Mouse (Mus musculus): Measurements from ENCODE around the gene Ropn1l. TPM values are rescaled to one million over a fixed set of nuclear protein-coding genes. Genes with fewer than 3 reads are reported as not detected.

Ropn1l gene
- polyA plus RNA-seq, 1 experiment from 2014 or later = 7.9 TPM

GRCm38 (mm10) chr15:31398769-31399168 lies 54.8 kb downstream of the Ropn1l start:
- no peak for DNase-seq
- Histone ChIP-seq H3K4me1 (ENCODE audit: insufficient read depth) (no peaks in the 10 kb centered on the region), H3K9me3 (ENCODE audit: low read length) (no peaks in the 10 kb centered on the region), H3K27me3 (ENCODE audit: insufficient read depth, low read length) (no peaks in the 10 kb centered on the region), H3K36me3 (replicated peaks; ENCODE audit: insufficient read depth, low read length) (no peaks in the 10 kb centered on the region), H3K4me3 (ENCODE audit: low read depth, low read length) (no peak overlapping the region), H3K27ac (ENCODE audit: low read depth) (no peak overlapping the region), H3K4me2 (ENCODE audit: low read depth, low read length) (no peak overlapping the region), H3K9ac (replicated peaks) (no peak overlapping the region)
- no peak for TF ChIP-seq CTCF (IDR thresholded peaks at IDR 0.05; ENCODE audit: low read depth)
- TF ChIP-seq EP300 (IDR thresholded peaks at IDR 0.05; ENCODE audit: low read depth) = no peak
- ATAC-seq = no peak
- 90% methylated on average over 13 of the region's 13 CpGs for WGBS (ENCODE audit: insufficient replicate concordance)

DNA sequence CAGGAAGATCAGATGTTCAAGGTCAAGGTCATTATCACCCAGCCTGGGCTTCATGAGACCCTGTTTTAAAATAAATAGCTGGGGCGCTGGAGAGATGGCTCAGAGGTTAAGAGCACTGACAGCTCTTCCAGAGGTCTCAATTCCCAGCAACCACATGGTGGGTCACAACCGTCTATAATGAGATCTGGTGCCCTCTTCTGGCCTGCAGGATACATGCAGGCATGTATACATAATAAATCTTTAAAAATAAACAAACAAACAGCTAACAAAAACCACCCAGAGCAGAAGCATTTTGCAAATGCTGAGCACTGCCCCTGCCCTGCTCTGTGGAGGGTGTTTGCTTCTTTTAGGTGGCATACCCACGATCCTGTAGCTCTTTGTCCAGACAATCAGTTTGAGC lies 56.2 kb downstream of the Ropn1l start:
- Histone ChIP-seq H3K27me3 (ENCODE audit: insufficient read depth, low read length) (no peaks in the 10 kb centered on the region), H3K9me3 (ENCODE audit: low read length) (no peaks in the 10 kb centered on the region), H3K36me3 (replicated peaks; ENCODE audit: insufficient read depth, low read length) (no peaks in the 10 kb centered on the region), H3K4me2 (ENCODE audit: low read depth, low read length) (no peak overlapping the region), H3K4me1 (ENCODE audit: insufficient read depth) (no peaks in the 10 kb centered on the region), H3K27ac (ENCODE audit: low read depth) (no peak overlapping the region), H3K9ac (replicated peaks) (no peak overlapping the region), H3K4me3 (ENCODE audit: low read depth, low read length) (no peak overlapping the region)
- ATAC-seq (no peak), DNase-seq (no peak)
- WGBS (ENCODE audit: insufficient replicate concordance) = 78% methylated on average over 3 of the region's 3 CpGs
- TF ChIP-seq EP300 (IDR thresholded peaks at IDR 0.05; ENCODE audit: low read depth) (no peak), CTCF (IDR thresholded peaks at IDR 0.05; ENCODE audit: low read depth) (peak; percentile 22; the same call in 1 of the 2 replicates)

DNA sequence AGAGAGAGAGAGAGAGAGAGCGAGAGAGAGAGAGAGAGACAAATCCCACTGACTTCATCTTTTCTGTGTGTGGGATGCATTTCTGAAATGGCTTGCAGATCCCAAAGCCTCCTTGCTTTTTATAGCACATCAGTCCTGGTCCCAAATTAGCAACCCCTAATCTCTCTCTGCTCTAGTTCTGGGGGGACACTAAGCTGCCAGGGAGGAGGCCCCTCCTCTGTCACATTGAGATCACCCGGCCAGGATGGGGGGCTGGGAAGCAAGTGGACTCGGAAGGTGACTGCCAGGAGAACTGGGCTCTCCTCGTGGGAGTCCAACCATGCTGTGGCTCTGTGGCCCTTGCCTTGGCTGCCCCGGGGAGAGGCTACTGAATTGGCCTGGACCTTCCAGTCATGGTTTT lies 56.8 kb downstream of the Ropn1l start:
- no peaks in the 10 kb centered on the region for H3K9me3 ChIP-seq (ENCODE audit: low read length)
- no peak overlapping the region for H3K9ac ChIP-seq (replicated peaks)
- 86% methylated on average over 5 of the region's 5 CpGs for WGBS (ENCODE audit: insufficient replicate concordance)
- H3K27ac ChIP-seq (ENCODE audit: low read depth) = no peak overlapping the region
- no peaks in the 10 kb centered on the region for H3K36me3 ChIP-seq (replicated peaks; ENCODE audit: insufficient read depth, low read length)
- H3K4me1 ChIP-seq (ENCODE audit: insufficient read depth) = no peaks in the 10 kb centered on the region
- no peak for DNase-seq
- TF ChIP-seq EP300 (IDR thresholded peaks at IDR 0.05; ENCODE audit: low read depth) (no peak), CTCF (IDR thresholded peaks at IDR 0.05; ENCODE audit: low read depth) (no peak)
- no peak overlapping the region for H3K4me2 ChIP-seq (ENCODE audit: low read depth, low read length)
- H3K4me3 ChIP-seq (ENCODE audit: low read depth, low read length) = no peak overlapping the region
- H3K27me3 ChIP-seq (ENCODE audit: insufficient read depth, low read length) = no peaks in the 10 kb centered on the region
- ATAC-seq = no peak

DNA sequence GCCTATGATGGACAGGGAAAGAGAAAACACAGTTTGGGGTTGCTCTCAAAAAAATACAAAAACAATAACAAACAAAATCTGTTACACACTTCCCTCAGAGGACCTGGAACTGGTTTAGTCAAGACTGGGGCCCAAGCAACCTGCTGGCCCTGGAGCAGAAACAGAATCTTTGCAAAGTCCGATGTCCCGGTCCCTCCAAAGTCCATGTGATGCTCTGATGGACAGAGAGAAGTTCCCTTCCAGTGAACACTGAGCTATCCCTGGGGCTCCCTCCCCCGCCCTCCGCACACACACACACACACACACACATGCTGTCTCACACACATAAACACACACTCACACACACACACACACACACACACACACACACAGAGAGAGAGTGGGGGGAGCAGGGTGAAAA lies 57.6 kb downstream of the Ropn1l start:
- no peak overlapping the region for H3K9ac ChIP-seq (replicated peaks)
- no peak overlapping the region for H3K4me2 ChIP-seq (ENCODE audit: low read depth, low read length)
- H3K36me3 ChIP-seq (replicated peaks; ENCODE audit: insufficient read depth, low read length) = no peaks in the 10 kb centered on the region
- ATAC-seq = no peak
- H3K4me3 ChIP-seq (ENCODE audit: low read depth, low read length) = no peak overlapping the region
- H3K9me3 ChIP-seq (ENCODE audit: low read length) = no peaks in the 10 kb centered on the region
- WGBS (ENCODE audit: insufficient replicate concordance) = 82% methylated on average over 4 of the region's 4 CpGs
- no peak for DNase-seq
- H3K27ac ChIP-seq (ENCODE audit: low read depth) = no peak overlapping the region
- H3K4me1 ChIP-seq (ENCODE audit: insufficient read depth) = no peaks in the 10 kb centered on the region
- TF ChIP-seq EP300 (IDR thresholded peaks at IDR 0.05; ENCODE audit: low read depth) (no peak), CTCF (IDR thresholded peaks at IDR 0.05; ENCODE audit: low read depth) (no peak)
- no peaks in the 10 kb centered on the region for H3K27me3 ChIP-seq (ENCODE audit: insufficient read depth, low read length)

GRCm38 (mm10) chr15:31393402-31393801 lies 60.1 kb downstream of the Ropn1l start:
- ATAC-seq = no peak
- no peaks in the 10 kb centered on the region for H3K4me1 ChIP-seq (ENCODE audit: insufficient read depth)
- DNase-seq = no peak
- no peak overlapping the region for H3K4me3 ChIP-seq (ENCODE audit: low read depth, low read length)
- TF ChIP-seq EP300 (IDR thresholded peaks at IDR 0.05; ENCODE audit: low read depth) = no peak
- no peak for TF ChIP-seq CTCF (IDR thresholded peaks at IDR 0.05; ENCODE audit: low read depth)
- WGBS (ENCODE audit: insufficient replicate concordance) = 78% methylated on average over 6 of the region's 6 CpGs
- H3K4me2 ChIP-seq (ENCODE audit: low read depth, low read length) = no peak overlapping the region
- H3K9ac ChIP-seq (replicated peaks) = no peak overlapping the region
- H3K36me3 ChIP-seq (replicated peaks; ENCODE audit: insufficient read depth, low read length) = no peaks in the 10 kb centered on the region
- H3K27me3 ChIP-seq (ENCODE audit: insufficient read depth, low read length) = no peaks in the 10 kb centered on the region
- H3K9me3 ChIP-seq (ENCODE audit: low read length) = no peaks in the 10 kb centered on the region
- no peak overlapping the region for H3K27ac ChIP-seq (ENCODE audit: low read depth)

- Histone ChIP-seq H3K27me3 (ENCODE audit: insufficient read depth, low read length) (no peaks in the 10 kb centered on the region), H3K9me3 (ENCODE audit: low read length) (no peaks in the 10 kb centered on the region), H3K36me3 (replicated peaks; ENCODE audit: insufficient read depth, low read length) (no peaks in the 10 kb centered on the region), H3K27ac (ENCODE audit: low read depth) (no peak overlapping the region), H3K4me1 (ENCODE audit: insufficient read depth) (no peaks in the 10 kb centered on the region), H3K9ac (replicated peaks) (no peak overlapping the region), H3K4me2 (ENCODE audit: low read depth, low read length) (no peak overlapping the region), H3K4me3 (ENCODE audit: low read depth, low read length) (no peak overlapping the region)
- no peak for ATAC-seq
- no peak for TF ChIP-seq CTCF (IDR thresholded peaks at IDR 0.05; ENCODE audit: low read depth)
- TF ChIP-seq EP300 (IDR thresholded peaks at IDR 0.05; ENCODE audit: low read depth) = no peak
- DNase-seq = no peak
- WGBS (ENCODE audit: insufficient replicate concordance) = 76% methylated on average over 7 of the region's 7 CpGs
Measured at GRCm38 (mm10) chr15:31392705-31393104, 60.8 kb downstream of the Ropn1l start.

DNA sequence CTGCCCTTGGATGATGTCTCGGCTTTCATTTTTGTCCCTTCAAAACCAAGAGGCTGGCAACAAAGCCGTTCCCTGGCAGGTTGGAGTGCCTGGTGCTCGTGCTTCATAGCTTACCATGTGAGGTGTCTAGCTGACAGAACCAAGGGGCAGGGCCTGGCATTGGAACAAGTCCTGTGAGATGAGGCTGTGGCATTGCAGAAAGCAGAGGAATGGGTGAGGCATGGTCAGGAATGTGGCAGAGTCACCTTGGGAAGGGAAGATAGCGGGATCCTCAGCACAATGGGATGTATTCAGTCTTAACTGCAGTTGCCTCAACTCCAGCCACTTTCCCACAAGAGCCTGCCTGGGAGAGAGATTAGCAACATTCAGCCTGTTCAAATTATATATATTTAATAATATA lies 61.4 kb downstream of the Ropn1l start:
- DNase-seq = no peak
- Histone ChIP-seq H3K9me3 (ENCODE audit: low read length) (no peaks in the 10 kb centered on the region), H3K4me3 (ENCODE audit: low read depth, low read length) (no peak overlapping the region), H3K4me2 (ENCODE audit: low read depth, low read length) (no peak overlapping the region), H3K36me3 (replicated peaks; ENCODE audit: insufficient read depth, low read length) (no peaks in the 10 kb centered on the region), H3K4me1 (ENCODE audit: insufficient read depth) (no peaks in the 10 kb centered on the region), H3K27ac (ENCODE audit: low read depth) (no peak overlapping the region), H3K9ac (replicated peaks) (no peak overlapping the region), H3K27me3 (ENCODE audit: insufficient read depth, low read length) (no peaks in the 10 kb centered on the region)
- no peak for ATAC-seq
- 83% methylated on average over 4 of the region's 4 CpGs for WGBS (ENCODE audit: insufficient replicate concordance)
- TF ChIP-seq CTCF (IDR thresholded peaks at IDR 0.05; ENCODE audit: low read depth) (no peak), EP300 (IDR thresholded peaks at IDR 0.05; ENCODE audit: low read depth) (no peak)

Other genes with a start within 250 kb of the Ropn1l start
- 75.9 and 77.8 TPM in 2 replicates for gene Dap, start 229.4 kb downstream of the Ropn1l start, polyA plus RNA-seq (2015; fragmentation: Nextera tagmentation; extraction: Ambion mirVana)
- 1.8 and 1.9 TPM in 2 replicates for gene Ankrd33b, start 86.0 kb downstream of the Ropn1l start, polyA plus RNA-seq (2015; fragmentation: Nextera tagmentation; extraction: Ambion mirVana)
- gene March6, start 77.3 kb upstream of the Ropn1l start, polyA plus RNA-seq (2015; fragmentation: Nextera tagmentation; extraction: Ambion mirVana) = 14.8 and 17.3 TPM in 2 replicates
- gene Cmbl, start 111.7 kb upstream of the Ropn1l start, polyA plus RNA-seq (2015; fragmentation: Nextera tagmentation; extraction: Ambion mirVana) = 112 and 113 TPM in 2 replicates
- 164 and 168 TPM in 2 replicates for gene Cct5, start 148.1 kb upstream of the Ropn1l start, polyA plus RNA-seq (2015; fragmentation: Nextera tagmentation; extraction: Ambion mirVana)
- 9.3 and 12.1 TPM in 2 replicates for gene Fam173b, start 148.1 kb upstream of the Ropn1l start, polyA plus RNA-seq (2015; fragmentation: Nextera tagmentation; extraction: Ambion mirVana)

Measured in liver, postnatal 0 days (tissue).